Mouse (Mus musculus): ENCODE data around the gene Gja1.
"Not testable (repeated sequence)": the region's sequence is repeated elsewhere in the genome, so short reads cannot be mapped to it uniquely, and the experiment has no call there.

Gja1 gene

GRCm38 (mm10) chr10:56377097-56377965, at the start of gene Gja1:
TSS of gene Gja1 (plus strand) at chr10:56377330.
- DNase-seq (ENCODE audit: low spot score in 2 of 2), result no peak

GRCm38 (mm10) chr10:56338851-56339489, 38.2 kb upstream of the Gja1 start:
- peak; percentile 63 to 89 for DNase-seq (ENCODE audit: low spot score in 2 of 2)

GRCm38 (mm10) chr10:56360472-56360871, 16.7 kb upstream of the Gja1 start:
- DNase-seq (ENCODE audit: low spot score in 2 of 2), result no peak

DNA sequence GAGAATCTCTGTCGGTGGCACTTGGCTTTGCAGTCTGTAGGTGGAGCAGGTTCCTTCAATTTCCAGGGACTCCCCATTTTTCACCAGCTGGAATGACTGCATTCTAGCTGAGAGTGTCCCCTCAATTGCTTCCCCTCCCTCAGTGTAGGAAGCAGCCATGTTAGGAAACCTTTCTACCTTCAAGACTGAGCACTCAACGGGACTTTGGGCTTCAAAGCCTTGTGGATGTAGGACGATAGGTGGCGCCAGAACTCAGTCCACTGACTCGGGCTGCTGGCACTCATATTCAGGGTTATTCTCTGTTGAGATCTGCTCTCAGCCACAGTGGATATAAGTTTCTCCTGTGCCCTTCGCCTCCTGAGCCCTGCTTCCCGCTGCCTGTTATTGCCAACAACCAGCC, 8.1 kb upstream of the Gja1 start:
- DNase-seq (ENCODE audit: low spot score in 2 of 2), result peak; percentile 30 to 74

DNA sequence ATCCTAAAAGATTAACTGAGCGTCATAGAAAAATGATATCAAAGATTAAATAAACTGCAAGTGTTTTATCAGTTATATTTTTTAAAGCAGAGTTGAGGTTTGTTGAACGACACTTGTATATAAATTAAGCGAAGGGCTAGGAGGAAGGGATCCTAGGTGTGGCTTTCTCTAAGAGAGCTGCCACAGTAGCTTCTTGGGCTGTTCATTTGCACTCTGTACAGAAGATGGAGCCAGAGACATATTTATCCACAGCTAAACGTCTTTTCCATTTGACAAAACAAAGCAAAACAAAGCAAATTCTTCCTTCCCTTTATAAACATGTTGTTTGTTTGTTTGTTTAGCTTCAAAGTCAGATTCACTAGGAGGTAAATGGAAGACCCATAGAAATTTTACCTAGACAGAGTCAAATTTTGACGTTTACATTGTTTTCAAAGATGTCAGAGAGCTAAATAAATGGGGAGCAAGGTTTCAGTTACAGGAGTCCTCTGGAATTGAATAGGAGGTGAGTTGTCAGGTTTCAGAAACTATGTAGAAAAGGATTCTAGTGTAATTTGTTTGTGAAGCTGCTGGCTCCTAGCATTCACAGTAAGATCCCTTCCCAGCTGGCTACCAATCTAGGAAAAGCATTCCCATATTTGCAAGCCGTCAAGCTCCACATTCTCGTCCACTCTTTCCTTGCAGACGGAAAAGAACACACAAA, 4.0 kb upstream of the Gja1 start:
- DNase-seq (ENCODE audit: low spot score in 2 of 2), result no peak

- no peak for DNase-seq (ENCODE audit: low spot score in 2 of 2)
Measured at GRCm38 (mm10) chr10:56374169-56374568, 3.0 kb upstream of the Gja1 start.

- DNase-seq (ENCODE audit: low spot score in 2 of 2), result no peak
Measured at GRCm38 (mm10) chr10:56375906-56376468, 1.1 kb upstream of the Gja1 start.

GRCm38 (mm10) chr10:56377966-56378647, 977 bp downstream of the Gja1 start:
- peak in 1 of 2 experiments; percentile 55 for DNase-seq (ENCODE audit: low spot score in 2 of 2)

GRCm38 (mm10) chr10:56378648-56379254, 1.6 kb downstream of the Gja1 start:
- peak in 1 of 2 experiments; percentile 61 for DNase-seq (ENCODE audit: low spot score in 2 of 2)

GRCm38 (mm10) chr10:56379720-56380119, 2.6 kb downstream of the Gja1 start:
- DNase-seq (ENCODE audit: low spot score in 2 of 2), result no peak

DNA sequence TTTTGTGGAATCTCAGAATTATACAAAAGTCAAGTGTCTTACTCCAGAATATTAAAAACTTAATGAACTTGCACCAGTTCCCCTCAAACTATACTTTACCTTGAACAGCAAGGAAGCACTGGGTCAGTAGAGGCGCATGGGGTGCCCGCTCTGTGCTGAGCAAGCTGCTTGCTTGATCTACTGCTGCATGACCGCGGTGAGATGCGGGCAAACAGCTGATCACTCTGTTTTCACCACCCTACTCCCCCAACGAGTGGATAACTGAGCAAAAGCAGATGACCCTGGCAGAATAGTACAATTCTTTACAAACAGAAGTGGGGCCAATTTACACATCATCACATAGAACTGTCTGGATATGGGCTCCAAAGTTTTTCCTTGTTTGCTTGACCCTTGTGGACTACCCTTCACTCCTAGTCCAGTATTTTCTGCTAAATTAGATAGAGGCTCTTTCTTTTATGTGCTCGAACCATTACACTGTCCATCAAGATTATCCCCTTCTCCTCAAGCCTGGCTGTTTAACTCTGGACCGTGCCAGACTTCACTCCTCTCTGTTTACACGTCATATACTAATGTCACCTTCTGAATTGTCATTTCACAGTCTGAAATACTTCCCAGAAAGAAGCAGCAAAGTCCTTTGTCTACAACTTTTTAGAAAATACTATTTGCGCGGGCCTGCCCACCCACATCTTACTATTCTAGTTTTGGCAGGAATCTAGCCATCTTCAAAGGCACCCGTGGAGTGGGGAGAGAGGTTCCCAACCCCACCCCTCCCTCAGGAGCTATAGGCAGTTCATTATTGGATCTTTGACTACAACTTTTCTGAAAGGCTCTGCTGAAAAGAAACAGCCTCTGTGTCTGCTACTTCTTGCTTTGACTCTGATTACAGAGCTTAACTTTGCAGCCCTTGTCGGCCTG, 8.3 kb downstream of the Gja1 start:
- no peak for DNase-seq (ENCODE audit: low spot score in 2 of 2)

DNA sequence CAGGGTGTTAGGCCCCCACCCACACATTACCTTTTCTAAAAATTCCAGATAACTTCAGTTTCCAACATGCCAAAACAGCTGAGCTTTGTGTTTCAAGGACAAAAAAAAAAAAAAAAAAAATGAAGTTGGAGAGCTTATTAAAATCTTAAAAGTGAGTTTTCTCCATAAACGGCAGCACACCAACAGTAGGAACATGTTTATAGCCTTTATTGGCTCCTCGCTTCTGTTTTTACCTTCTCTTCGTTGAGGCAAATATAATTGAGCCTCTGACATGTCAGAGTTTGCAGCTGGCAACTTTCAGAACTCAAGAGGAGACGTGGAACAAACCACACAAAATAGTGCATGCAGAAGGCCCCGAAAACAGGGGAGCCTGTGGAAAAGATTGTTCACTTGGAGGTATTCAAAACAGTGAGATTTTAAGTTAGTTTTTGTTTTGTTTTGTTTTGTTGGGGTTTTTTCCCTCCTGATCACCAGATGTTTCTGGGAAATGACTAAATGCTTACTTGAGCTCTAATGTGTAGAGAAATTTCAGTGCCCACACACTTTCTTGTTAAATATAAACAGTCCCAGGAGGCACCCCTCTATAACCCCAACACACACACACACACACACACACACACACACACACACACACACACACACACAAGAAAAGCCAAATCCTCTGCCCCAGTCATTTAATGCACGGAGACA, 16.1 kb downstream of the Gja1 start:
- no peak for DNase-seq (ENCODE audit: low spot score in 2 of 2)

DNA sequence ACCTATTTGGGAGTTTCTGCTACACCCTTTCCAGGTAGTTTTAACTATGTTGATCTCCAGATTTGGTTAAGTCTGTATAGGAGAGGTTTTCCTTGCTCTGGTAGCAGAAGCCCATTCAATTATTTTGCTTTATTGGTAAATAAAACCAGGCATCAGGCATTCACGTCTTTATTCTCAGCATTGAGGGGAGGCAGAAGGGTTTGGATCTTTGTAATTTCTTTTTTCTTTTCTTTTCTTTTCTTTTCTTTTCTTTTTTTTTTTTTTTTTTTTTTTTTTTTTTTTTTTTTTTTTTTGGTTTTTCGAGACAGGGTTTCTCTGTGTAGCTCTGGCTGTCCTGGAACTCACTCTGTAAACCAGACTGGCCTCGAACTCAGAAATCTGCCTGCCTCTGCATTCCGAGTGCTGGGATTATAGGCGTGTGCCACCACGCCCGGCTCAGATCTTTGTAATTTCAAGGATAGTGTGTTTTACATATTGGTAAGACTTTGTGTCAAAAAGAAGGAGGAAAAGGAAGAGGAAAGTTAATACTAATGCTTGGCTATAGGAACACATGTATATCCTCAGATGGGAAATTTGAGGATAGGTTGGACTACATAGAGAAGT, 16.8 kb downstream of the Gja1 start:
- not testable (repeated sequence) for DNase-seq (ENCODE audit: low spot score in 2 of 2)

DNA sequence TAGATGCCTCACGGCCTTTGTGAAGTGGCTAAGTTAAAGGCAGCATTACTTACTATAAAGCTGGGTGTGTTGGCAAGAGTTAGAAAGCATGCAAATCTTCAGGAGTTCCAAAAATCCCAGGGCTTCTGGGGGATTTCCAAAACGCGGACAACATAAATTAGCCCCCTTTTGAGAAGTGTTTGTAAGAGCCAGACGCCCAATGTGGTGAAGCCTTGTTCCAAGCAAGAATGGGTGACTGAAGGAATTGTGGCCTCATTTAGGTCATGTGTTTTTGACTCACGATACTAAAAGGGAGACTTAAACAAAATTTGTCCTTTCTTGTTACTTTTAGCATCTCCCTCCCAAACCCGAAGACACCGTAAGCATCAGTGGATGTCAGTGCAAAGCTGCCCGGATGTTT, 20.7 kb downstream of the Gja1 start:
- DNase-seq (ENCODE audit: low spot score in 2 of 2), result no peak

DNA sequence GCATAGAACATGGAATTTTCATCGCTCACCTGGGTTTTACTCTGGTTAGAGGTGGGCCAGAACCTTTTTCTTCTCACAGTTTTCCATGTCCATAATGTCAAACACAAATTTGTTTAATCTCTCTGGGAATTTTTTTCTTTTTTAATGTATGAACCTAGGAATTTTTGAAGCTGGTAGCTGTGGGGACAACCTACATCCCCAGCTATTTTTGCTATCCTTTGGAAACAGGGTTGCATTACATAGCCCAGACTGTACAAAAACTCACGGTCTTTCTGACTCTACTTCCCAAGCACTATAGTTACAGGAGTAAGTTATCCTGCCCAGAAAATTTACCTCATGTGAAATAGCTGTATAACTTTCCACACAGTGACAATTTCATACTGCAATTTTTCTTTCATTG, 21.2 kb downstream of the Gja1 start:
- DNase-seq (ENCODE audit: low spot score in 2 of 2), result no peak

GRCm38 (mm10) chr10:56401396-56401795, 24.3 kb downstream of the Gja1 start:
- DNase-seq (ENCODE audit: low spot score in 2 of 2), result not testable (repeated sequence)

DNA sequence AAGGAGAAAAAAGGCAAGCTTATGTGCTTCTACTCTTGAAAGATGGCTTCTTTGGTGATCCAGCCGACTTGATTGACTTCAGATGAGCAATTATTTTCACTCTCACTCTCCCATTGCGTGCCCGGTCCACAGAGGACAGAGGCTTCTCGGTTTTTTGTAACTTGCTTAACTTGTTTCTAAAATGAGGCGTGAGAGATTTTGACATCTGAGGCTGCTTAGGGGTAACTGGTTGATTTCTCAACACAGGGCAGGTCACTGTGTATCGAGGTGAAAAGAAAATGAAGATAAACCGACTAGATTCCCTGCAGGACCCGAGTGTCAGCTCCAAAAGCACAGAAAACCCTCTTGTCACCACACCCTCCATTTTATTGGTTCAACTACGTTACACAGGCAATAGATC, 28.8 kb downstream of the Gja1 start:
- no peak for DNase-seq (ENCODE audit: low spot score in 2 of 2)

DNA sequence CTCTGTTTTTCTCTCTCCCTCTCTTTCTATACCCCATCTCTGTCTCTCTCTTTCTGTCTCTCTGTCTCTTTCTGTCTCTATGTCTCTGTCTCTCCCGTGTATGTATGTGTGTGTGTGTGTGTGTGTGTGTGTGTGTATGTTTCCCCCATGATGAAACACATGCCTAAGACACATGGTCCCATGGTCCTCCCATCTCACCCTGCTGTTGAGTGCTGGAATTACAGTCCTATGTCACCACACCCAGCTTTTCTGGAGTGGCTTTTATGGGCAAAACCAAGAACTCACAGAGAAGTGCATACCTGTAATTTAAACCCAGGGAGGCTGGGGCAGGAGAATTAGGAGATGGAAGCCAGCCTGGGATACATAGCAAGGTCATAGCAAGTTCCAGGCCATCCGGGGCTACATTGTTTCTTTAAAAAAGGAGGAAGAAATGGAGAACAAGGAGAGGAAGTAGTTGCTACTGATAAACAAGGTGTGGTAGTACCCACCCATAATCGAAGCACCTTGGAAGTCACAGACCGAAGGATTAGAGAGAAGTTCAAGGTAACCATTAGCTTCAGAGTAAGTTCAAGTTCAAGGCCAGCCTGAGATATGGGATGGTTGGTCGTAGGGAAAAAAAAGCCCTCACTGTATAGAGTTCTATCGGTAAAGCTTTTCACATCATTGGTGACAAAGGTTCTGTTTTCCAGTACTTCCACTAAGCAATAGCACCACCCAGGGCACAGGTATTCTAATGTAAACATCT, 29.4 kb downstream of the Gja1 start:
- DNase-seq (ENCODE audit: low spot score in 2 of 2), result no peak

Measured in spleen, postnatal 4 days (tissue).